Mouse (Mus musculus): ENCODE results near the gene Ano6.

Ano6 gene

DNA sequence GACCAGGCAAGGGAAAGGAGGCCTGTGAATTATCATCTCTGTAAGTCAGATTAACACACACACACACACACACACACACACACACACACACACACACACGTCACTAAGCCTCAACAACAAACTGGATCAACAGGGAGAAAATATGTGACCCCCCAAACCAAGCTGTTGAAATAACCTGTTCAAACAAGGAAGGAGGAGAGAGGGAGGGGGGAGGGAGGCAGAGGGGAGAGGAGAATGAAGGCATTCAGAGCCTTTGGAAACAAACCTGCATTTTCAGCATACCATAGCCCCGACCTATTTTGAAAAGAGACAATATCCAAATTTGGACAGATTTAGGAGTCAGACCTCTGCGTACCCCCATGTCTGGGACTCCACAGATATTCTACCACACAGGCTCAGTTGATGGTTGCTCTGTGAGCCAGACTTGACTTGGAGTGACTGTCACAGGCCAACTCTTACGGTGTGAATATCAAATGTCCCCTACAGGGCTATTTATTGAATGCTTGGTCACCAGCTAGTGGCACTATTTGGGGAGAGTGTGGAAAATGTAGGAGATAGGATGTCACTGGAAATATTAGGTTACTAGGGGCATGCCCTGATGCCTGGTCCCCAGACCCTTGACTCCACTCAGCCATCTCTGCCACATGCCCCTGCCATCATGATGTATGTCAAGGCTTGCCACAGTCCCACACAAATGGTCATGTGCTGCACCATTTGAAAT is 185.7 kb downstream of the Ano6 start:
- DNase-seq (ENCODE audit: low spot score): no peak

DNA sequence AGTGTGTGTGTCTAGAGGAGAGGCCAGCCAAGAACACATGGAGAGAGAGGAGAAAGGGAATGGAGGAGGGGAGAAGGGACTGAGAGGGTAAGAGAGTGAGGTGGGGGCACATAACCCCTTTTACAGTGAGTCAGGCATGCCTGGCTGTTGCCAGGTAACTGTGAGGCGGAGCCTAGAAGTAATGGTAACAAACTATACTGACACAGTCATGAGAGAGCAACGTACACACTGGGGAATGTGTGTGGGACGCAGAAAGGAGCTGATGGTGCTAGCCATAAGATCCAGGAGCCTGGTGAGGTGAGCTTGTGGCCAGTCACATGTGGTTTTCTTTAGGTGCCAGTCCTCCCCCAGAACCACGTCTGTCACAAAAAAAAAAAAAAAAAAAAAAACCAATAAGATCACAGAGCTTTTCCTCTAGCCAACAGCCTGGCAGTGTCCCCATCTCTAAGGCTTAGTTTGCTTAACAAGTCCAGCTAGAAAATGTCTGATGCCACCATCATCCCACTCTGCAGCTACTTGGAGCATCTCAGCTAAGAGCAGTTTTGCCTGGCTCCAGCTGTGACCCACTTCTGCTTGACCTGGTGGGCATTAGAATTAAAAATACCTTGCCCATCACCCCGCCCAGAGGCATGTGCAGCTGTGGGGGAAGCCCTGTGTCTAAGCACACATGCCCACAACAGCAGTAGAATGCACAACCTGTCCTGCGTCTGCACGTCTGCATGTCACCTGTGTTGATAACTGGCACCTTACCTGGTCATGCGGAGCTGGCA is 186.7 kb downstream of the Ano6 start:
- no peak for DNase-seq (ENCODE audit: low spot score)

DNA sequence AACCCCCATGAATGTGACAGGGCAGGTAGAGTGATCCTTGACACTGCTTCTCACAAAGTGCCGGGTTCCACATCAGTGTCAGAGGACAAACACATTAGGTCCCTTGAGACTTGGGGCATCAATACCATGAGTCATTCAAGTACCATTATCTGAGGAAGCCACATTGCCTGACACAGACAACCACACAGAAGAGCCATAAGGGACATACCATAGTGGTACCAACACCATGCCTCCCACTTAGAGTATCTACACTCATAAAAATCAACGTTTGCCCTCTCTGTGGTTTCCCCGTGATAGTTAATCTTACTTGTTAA is 187.3 kb downstream of the Ano6 start:
- DNase-seq (ENCODE audit: low spot score): no peak

DNA sequence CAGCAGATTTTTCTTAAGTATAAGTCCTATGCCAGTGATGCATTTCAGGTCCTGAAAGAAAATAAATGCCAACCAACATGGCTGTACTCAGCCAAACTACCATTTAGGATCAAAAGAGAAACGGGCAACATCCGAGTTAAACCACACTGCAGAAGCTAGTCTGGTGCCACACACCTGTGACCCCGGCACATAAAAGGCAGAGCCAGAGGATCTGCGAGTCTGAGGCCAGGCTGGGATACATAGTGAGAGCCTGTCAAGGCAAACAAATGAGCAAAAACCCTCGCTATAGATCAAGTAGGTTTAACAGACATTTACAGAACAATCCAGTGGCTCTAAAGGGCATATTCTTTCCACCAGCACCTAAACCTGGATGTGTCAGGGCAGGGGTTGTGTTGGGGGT is 190.0 kb downstream of the Ano6 start:
- no peak for DNase-seq (ENCODE audit: low spot score)

DNA sequence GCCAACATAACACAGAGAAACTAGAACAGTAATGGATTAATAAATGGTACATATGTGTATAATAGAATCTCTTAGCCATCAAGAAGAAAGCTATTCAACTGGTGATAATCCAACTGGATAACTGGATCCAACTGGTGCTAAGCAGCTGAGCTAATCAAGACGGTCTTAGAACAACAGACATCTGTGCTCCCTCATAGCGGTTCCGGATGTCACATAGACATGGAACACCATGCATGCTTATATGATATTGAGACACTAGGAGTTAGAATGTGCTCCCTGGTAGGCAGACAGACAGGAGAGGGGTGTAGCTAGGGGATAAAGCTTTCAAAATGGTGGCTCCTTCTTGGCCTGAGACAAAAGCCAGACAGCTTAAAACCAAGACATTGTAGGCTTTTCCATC is 197.3 kb downstream of the Ano6 start:
- DNase-seq (ENCODE audit: low spot score): no peak

DNA sequence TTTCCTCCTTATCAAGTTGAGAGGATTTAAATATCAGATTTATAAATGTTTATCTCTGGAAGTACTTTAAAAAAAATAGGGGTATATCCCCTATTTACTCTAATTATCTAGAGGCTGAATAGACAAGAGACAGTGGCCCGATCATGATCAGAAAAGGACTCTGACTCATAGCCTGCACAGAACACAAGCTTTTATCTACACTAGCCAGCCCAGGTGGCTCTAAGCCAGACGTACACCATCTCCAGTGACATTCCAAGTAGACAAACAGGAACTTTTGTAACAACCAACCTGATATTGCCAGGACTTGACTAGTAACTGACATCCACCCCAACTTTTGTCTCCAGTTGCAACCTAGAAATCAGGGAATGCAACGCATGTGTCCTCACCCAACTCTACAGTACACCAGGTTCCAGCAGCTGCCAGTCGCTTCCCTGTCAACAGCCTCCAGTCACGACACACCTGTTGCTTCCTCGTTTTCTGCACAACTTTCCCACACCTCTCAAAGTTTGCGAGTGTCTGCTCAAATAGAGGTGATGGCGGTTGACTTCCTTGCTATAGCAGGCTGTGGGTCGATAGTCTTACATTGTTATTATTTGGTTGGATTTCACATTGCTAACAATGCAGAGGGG is 199.0 kb downstream of the Ano6 start:
- DNase-seq (ENCODE audit: low spot score): no peak

DNA sequence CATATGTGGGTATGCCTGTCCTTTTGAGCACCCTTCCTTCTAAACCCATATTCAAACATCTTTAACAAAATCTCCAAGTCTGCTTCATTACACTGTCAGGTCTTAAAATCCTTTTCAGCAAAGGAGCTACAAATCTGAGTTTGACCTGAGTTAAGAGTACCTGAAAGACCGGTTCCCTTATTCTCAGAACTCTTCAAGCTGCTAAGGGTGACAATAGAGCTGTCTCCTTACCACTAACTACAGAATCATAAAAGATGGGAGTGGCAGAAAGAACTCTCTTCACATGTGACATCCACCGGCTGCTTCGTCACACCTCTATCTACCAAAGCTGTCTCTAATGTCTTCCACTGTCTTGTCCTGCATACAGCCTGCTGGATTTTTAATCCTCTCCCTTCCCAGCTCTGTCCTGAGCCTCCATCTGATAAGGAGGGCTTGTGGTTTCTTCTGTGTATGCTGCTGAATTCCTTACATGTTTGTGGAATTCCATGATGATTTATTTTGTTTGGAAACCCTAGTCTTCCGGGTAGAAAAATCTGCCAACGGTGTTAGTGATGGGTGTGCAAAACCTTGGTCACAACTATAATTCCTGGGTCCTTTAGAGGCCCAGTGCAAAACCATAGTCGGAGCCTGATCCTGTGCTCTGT is 212.4 kb downstream of the Ano6 start:
- DNase-seq (ENCODE audit: low spot score): no peak

DNA sequence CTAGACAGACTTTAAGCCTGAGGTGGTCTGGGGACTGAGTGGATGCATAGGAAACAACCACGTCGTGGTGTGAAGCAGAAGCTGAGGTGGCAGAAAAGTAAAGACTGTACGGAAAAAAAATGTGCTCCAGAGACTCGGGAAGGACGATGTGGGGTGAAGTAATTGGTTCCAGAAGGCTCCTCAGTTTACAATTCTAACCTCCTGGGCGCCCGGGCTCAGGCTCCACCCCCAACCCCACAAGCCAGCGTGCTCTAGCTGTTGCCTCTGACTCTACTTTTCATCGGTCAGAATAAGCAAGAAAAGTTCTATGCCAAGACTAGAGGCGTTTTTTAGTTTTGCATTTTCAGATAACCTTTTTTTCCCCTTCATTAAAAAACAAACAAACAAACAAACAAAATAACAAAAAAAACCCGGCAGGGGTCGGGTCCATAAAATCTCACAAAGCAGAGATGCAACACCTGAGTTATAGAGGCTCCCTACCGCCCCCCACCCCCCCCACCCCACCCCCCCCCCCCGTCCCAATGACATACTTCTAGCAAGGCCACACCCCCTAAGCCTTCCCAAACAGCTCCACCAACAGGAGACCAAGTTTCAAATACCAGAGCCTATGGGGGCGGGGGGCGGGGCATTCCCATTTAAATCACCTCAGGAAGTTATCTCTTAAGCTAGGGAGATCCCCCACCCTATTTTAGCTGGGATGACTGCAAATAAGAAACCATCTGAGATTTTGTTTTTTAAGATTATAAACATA is 221.2 kb downstream of the Ano6 start:
- DNase-seq (ENCODE audit: low spot score): no peak

DNA sequence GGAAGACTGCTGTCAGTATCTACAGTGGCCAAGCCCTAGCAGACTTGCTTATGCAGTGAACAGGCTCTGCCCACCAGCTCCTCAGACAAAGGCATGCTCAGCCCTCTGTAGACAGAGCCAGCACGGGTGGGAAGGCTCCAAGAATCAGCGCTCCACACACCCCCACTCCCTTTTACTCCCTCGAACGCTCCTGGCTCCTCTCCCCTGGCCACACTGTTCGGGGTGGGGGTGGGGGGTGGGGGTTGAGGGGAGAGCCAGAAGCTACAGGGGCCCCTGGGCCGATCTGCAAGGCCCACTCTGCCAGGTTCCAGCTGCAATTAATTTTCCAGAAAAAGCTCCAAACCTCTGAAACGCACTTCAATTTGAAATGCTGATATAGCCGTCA is 221.7 kb downstream of the Ano6 start:
- DNase-seq (ENCODE audit: low spot score): peak; percentile 9

DNA sequence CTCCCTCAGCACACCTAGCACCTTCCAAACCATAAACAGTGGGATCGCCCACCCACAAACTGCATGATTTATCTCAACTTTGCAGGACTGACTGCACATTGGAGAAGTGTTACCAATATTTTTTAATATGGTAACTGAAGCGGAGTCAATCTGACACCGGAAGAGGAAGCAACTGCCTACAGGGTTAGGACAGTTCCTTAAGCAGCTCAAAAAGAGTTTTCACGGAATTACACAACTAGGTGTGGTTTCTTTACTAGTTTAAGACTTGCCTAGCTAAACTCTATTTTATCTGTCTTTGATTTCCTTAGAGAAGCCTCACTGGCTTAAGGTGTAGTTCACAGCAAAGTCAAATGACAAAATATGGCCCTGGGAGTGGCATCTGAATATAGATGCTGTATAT is 223.9 kb downstream of the Ano6 start:
- DNase-seq (ENCODE audit: low spot score): no peak

DNA sequence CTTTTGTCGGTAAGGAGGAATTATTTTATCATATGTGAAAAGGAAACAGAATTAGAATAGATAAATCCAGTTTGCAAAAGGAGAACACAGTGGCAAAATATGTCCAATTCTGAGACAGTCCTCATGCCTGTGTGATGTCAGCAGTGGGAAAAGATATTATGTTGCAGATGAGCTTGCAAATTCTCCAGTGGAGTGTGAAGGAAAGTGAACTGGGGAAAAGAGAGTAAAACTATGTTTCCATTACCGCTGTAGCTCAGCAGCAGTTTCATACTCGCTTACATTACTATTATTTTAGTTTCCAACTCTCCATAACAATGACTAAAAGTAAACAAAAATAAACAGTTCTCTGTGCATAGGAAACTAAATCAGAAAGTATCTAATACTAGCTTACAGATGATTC is 229.8 kb downstream of the Ano6 start:
- DNase-seq (ENCODE audit: low spot score): no peak

DNA sequence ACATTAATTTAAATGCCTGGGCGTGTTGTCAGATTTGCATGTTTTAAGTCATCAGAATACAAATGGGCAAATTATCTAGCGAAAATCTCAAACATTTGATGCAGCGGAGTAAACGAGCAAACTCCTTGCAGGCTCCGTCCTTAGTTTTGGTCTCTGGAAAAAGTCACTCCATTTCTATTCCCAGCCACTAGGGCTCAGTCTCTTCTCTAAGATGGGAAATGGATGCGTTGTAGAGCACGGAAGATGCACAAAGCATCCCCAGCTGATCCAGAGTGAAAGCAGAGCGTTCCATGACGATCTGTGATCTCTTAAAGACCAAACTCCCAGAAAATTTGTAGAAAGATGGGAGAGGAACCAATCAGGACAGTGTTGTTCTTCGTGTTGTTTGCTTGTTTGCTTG is 230.9 kb downstream of the Ano6 start:
- no peak for DNase-seq (ENCODE audit: low spot score)

Data from ovary, postnatal 14 days (tissue).